Mouse (Mus musculus): ENCODE measurements around the gene Tpcn2. TPM values are rescaled to one million over a fixed set of nuclear protein-coding genes. Genes with fewer than 3 reads are reported as not detected.

Tpcn2 gene
- total and polyA plus RNA-seq, 3 experiments, result 3.7 to 7.3 (median 7.2) TPM

- Histone ChIP-seq H3K4me1 (ENCODE audit: control insufficient read depth in 1 of 2, insufficient read depth in 2 of 2) (no peaks in the 10 kb centered on the region), H3K36me3 (replicated peaks in 1 of 2; ENCODE audit: control insufficient read depth in 1 of 2, insufficient read depth in 1 of 2, low read length in 1 of 2) (no peaks in the 10 kb centered on the region), H3K4me3 (replicated peaks in 1 of 3; ENCODE audit: low read depth in 2 of 3, low read length in 2 of 3, poor library complexity in 1 of 3) (no peak overlapping the region), H3K27ac (ENCODE audit: insufficient read depth, low read depth) (no peak overlapping the region), H3K79me2 (replicated peaks; ENCODE audit: control insufficient read depth, extremely low read depth, insufficient read depth, poor library complexity, severe bottlenecking) (no peaks in the 10 kb centered on the region), H3K4me2 (ENCODE audit: insufficient read depth, low read depth, poor library complexity, severe bottlenecking) (no peak overlapping the region), H3K9me3 (replicated peaks; ENCODE audit: low read length) (no peaks in the 10 kb centered on the region), H3K9ac (ENCODE audit: insufficient read depth, low read depth) (no peak overlapping the region), H3K27me3 (replicated peaks) (peaks cover 89% of the 10 kb centered on the region)
- DNase-seq (ENCODE audit: extremely low read depth), result no peak
- dilution Hi-C loops (cut with MboI; ENCODE audit: extremely low pct_ligation_motif_present, extremely low pct_unique_long_range_greater_than_20kb, low sequenced_read_pairs), result no loop called here
- in situ Hi-C loops (cut with MboI; ENCODE audit: low pct_ligation_motif_present, low pct_unique_long_range_greater_than_20kb, low sequenced_read_pairs), result no loop called here
- TF ChIP-seq ZMIZ1 (IDR thresholded peaks at IDR 0.05; ENCODE audit: low read depth, low read length) (no peak), PAX5 (IDR thresholded peaks at IDR 0.05; ENCODE audit: low read length) (no peak), MXI1 (IDR thresholded peaks at IDR 0.05; ENCODE audit: low read depth, low read length) (no peak), USF1 (IDR thresholded peaks at IDR 0.05; ENCODE audit: low read depth, low read length) (no peak), TCF12 (IDR thresholded peaks at IDR 0.05; ENCODE audit: low read depth, low read length) (no peak), MAFK (IDR thresholded peaks at IDR 0.05; ENCODE audit: insufficient replicate concordance, low read length) (no peak), CHD2 (IDR thresholded peaks at IDR 0.05; ENCODE audit: low read length) (no peak), USF2 (conservative IDR thresholded peaks at IDR 0.05; ENCODE audit: low read depth, low read length) (no peak), CTCF (conservative IDR thresholded peaks at IDR 0.05 in 1 of 2, IDR thresholded peaks at IDR 0.05 in 1 of 2; ENCODE audit: low read depth in 2 of 2, low read length in 2 of 2) (no peak), NELFE (IDR thresholded peaks at IDR 0.05; ENCODE audit: low read depth, low read length) (no peak), POLR2A (IDR thresholded peaks at IDR 0.05; ENCODE audit: low read depth, low read length) (no peak), GABPA (IDR thresholded peaks at IDR 0.05; ENCODE audit: insufficient replicate concordance, low read depth, low read length) (no peak), CHD1 (IDR thresholded peaks at IDR 0.05; ENCODE audit: low read depth, low read length) (no peak)
These were observed 15.9 kb upstream of the Tpcn2 start for GRCm38 (mm10) chr7:145299562-145300320.

GRCm38 (mm10) chr7:145298666-145299490, 15.1 kb upstream of the Tpcn2 start:
- no peaks in the 10 kb centered on the region for H3K79me2 ChIP-seq (replicated peaks; ENCODE audit: control insufficient read depth, extremely low read depth, insufficient read depth, poor library complexity, severe bottlenecking)
- dilution Hi-C loops (cut with MboI; ENCODE audit: extremely low pct_ligation_motif_present, extremely low pct_unique_long_range_greater_than_20kb, low sequenced_read_pairs) (no loop called here), in situ Hi-C loops (cut with MboI; ENCODE audit: low pct_ligation_motif_present, low pct_unique_long_range_greater_than_20kb, low sequenced_read_pairs) (no loop called here)
- no peak for TF ChIP-seq CHD1 (IDR thresholded peaks at IDR 0.05; ENCODE audit: low read depth, low read length)
- TF ChIP-seq MYC (IDR thresholded peaks at IDR 0.05; ENCODE audit: low read depth, low read length), result no peak
- TF ChIP-seq E2F4 (IDR thresholded peaks at IDR 0.05; ENCODE audit: insufficient replicate concordance, low read depth, low read length), result no peak
- no peak for TF ChIP-seq ZMIZ1 (IDR thresholded peaks at IDR 0.05; ENCODE audit: low read depth, low read length)
- no peak for TF ChIP-seq ZKSCAN1 (IDR thresholded peaks at IDR 0.05; ENCODE audit: borderline replicate concordance, low read depth, low read length)
- no peak for TF ChIP-seq PAX5 (IDR thresholded peaks at IDR 0.05; ENCODE audit: low read length)
- TF ChIP-seq RCOR1 (conservative IDR thresholded peaks at IDR 0.05; ENCODE audit: low read depth, low read length), result no peak
- TF ChIP-seq IRF4 (IDR thresholded peaks at IDR 0.05; ENCODE audit: low read depth, low read length), result no peak
- TF ChIP-seq ZNF384 (IDR thresholded peaks at IDR 0.05; ENCODE audit: low read depth, low read length), result no peak
- TF ChIP-seq MAFK (IDR thresholded peaks at IDR 0.05; ENCODE audit: insufficient replicate concordance, low read length), result no peak
- H3K9me3 ChIP-seq (replicated peaks; ENCODE audit: low read length), result no peaks in the 10 kb centered on the region
- H3K27me3 ChIP-seq (replicated peaks), result peaks cover 86% of the 10 kb centered on the region
- no peaks in the 10 kb centered on the region for H3K4me1 ChIP-seq (ENCODE audit: control insufficient read depth in 1 of 2, insufficient read depth in 2 of 2)
- no peak overlapping the region for H3K4me2 ChIP-seq (ENCODE audit: insufficient read depth, low read depth, poor library complexity, severe bottlenecking)
- H3K27ac ChIP-seq (ENCODE audit: insufficient read depth, low read depth), result no peak overlapping the region
- H3K36me3 ChIP-seq (replicated peaks in 1 of 2; ENCODE audit: control insufficient read depth in 1 of 2, insufficient read depth in 1 of 2, low read length in 1 of 2), result no peaks in the 10 kb centered on the region
- no peak overlapping the region for H3K4me3 ChIP-seq (replicated peaks in 1 of 3; ENCODE audit: low read depth in 2 of 3, low read length in 2 of 3, poor library complexity in 1 of 3)
- no peak for DNase-seq (ENCODE audit: extremely low read depth)
- no peak overlapping the region for H3K9ac ChIP-seq (ENCODE audit: insufficient read depth, low read depth)

All from CH12.LX (cell line).